Mouse (Mus musculus): ENCODE results near the gene Fmnl3. TPM values are rescaled to one million over a fixed set of nuclear protein-coding genes. Genes with fewer than 3 reads are reported as not detected.

The Fmnl3 gene
- total RNA-seq, 2 experiments from 2014 or later: 6.6 to 7.0 TPM

GRCm38 (mm10) chr15:99344961-99345360 is 25.3 kb downstream of the Fmnl3 start:
- no peak for DNase-seq
- intact Hi-C loops (cut with DNase I): no loop called here

GRCm38 (mm10) chr15:99344148-99344870 is 26.0 kb downstream of the Fmnl3 start:
- no peak for DNase-seq
- intact Hi-C loops (cut with DNase I): no loop called here

- intact Hi-C loops (cut with DNase I): no loop called here
- peak; percentile 50 to 62 for DNase-seq
Observed at GRCm38 (mm10) chr15:99343414-99344147, 26.7 kb downstream of the Fmnl3 start.

- intact Hi-C loops (cut with DNase I): no loop called here
- DNase-seq: no peak
Observed at GRCm38 (mm10) chr15:99342194-99342981, 27.9 kb downstream of the Fmnl3 start.

- intact Hi-C loops (cut with DNase I): no loop called here
- DNase-seq: no peak
Observed at GRCm38 (mm10) chr15:99341102-99341501, 29.2 kb downstream of the Fmnl3 start.

- intact Hi-C loops (cut with DNase I): no loop called here
- no peak for DNase-seq
Observed at GRCm38 (mm10) chr15:99339669-99340068, 30.6 kb downstream of the Fmnl3 start.

GRCm38 (mm10) chr15:99338916-99339315 is 31.4 kb downstream of the Fmnl3 start:
- no peak for DNase-seq
- intact Hi-C loops (cut with DNase I): no loop called here

- no peak for DNase-seq
- intact Hi-C loops (cut with DNase I): no loop called here
Observed at GRCm38 (mm10) chr15:99335801-99336320, 34.4 kb downstream of the Fmnl3 start.

GRCm38 (mm10) chr15:99334500-99334899 is 35.8 kb downstream of the Fmnl3 start:
- DNase-seq: no peak
- intact Hi-C loops (cut with DNase I): no loop called here

GRCm38 (mm10) chr15:99333676-99334065 is 36.6 kb downstream of the Fmnl3 start:
- intact Hi-C loops (cut with DNase I): no loop called here
- no peak for DNase-seq

- intact Hi-C loops (cut with DNase I): no loop called here
- peak; percentile 65 to 77 for DNase-seq
Observed at GRCm38 (mm10) chr15:99332921-99333675, 37.2 kb downstream of the Fmnl3 start.

- intact Hi-C loops (cut with DNase I): no loop called here
- no peak for DNase-seq
Observed at GRCm38 (mm10) chr15:99332111-99332510, 38.2 kb downstream of the Fmnl3 start.

- intact Hi-C loops (cut with DNase I): no loop called here
- no peak for DNase-seq
Observed at GRCm38 (mm10) chr15:99331341-99331740, 38.9 kb downstream of the Fmnl3 start.

- DNase-seq: no peak
- intact Hi-C loops (cut with DNase I): no loop called here
Observed at GRCm38 (mm10) chr15:99330324-99330723, 40.0 kb downstream of the Fmnl3 start.

GRCm38 (mm10) chr15:99328011-99328410 is 42.3 kb downstream of the Fmnl3 start:
- intact Hi-C loops (cut with DNase I): no loop called here
- DNase-seq: no peak

GRCm38 (mm10) chr15:99326959-99327358 is 43.3 kb downstream of the Fmnl3 start:
- intact Hi-C loops (cut with DNase I): loop anchor here (2.0 kb wide), 1 partner anchor 42 kb away; no protein-coding TSS in a partner anchor

GRCm38 (mm10) chr15:99326407-99326806 is 43.9 kb downstream of the Fmnl3 start:
- no peak for DNase-seq
- intact Hi-C loops (cut with DNase I): loop anchor here (2.0 kb wide), 1 partner anchor 42 kb away; no protein-coding TSS in a partner anchor

More at GRCm38 (mm10) chr15:99326959-99327358, 43.3 kb downstream of the Fmnl3 start:
- DNase-seq: no peak

GRCm38 (mm10) chr15:99325598-99325997 is 44.7 kb downstream of the Fmnl3 start:
- no peak for DNase-seq
- intact Hi-C loops (cut with DNase I): no loop called here

GRCm38 (mm10) chr15:99324151-99324550 is 46.1 kb downstream of the Fmnl3 start:
- no peak for DNase-seq
- intact Hi-C loops (cut with DNase I): no loop called here

GRCm38 (mm10) chr15:99320978-99321377 is 49.3 kb downstream of the Fmnl3 start:
- intact Hi-C loops (cut with DNase I): no loop called here
- DNase-seq: no peak

Data from gastrocnemius, postnatal 36 days (tissue).